ENCODE assay signal across 1 mouse cellular context in the genomic region with DNA sequence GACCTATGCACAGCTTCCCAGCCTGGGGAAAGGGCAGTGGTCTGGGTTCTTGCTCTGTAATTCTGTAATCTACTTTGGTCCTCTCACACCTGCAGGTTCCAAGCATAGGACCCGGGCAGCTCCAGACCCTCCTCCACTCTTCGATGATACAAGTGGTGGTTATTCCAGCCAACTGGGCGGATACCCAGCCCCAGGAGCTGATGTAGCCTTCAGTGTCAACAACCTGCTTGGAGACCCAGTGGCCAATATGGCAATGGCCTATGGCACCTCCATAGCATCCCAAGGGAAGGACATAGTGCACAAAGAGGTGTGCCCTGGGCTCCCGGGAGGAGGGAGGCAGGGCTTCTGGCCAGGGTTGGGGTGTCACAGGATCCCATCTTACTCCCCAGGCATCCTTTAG.
TF ChIP-seq lines count a peak whose summit lies in the region.

No protein-coding gene starts in this region.

TF ChIP-seq in MEL, 35 proteins besides CTCF, POLR2A, EP300 and RAD21:
- TF ChIP-seq POLR2AphosphoS5 (IDR thresholded peaks at IDR 0.05; ENCODE audit: borderline replicate concordance, low read depth, low read length) (no peak), GATA1 (IDR thresholded peaks at IDR 0.05; ENCODE audit: low read depth, low read length) (no peak), ZC3H11A (IDR thresholded peaks at IDR 0.05; ENCODE audit: low read depth, low read length) (no peak), TAL1 (IDR thresholded peaks at IDR 0.05; ENCODE audit: low read length) (no peak), SMC3 (IDR thresholded peaks at IDR 0.05; ENCODE audit: low read depth, low read length) (no peak), CHD2 (IDR thresholded peaks at IDR 0.05; ENCODE audit: low read length) (no peak), KAT2A (conservative IDR thresholded peaks at IDR 0.05; ENCODE audit: low read depth, low read length) (no peak), POLR2AphosphoS2 (IDR thresholded peaks at IDR 0.05; ENCODE audit: low read length) (no peak), E2F4 (IDR thresholded peaks at IDR 0.05; ENCODE audit: borderline replicate concordance, low read depth, low read length) (no peak), HCFC1 (IDR thresholded peaks at IDR 0.05; ENCODE audit: low read depth, low read length) (no peak), MEF2A (IDR thresholded peaks at IDR 0.05; ENCODE audit: extremely low read depth, insufficient replicate concordance, low read depth, low read length, poor library complexity, severe bottlenecking) (no peak), ZMIZ1 (IDR thresholded peaks at IDR 0.05; ENCODE audit: low read depth, low read length) (no peak), MAX (IDR thresholded peaks at IDR 0.05; ENCODE audit: low read length) (no peak), TBP (IDR thresholded peaks at IDR 0.05; ENCODE audit: low read depth, low read length) (no peak)
